Mouse (Mus musculus): ENCODE measurements around the gene Zfp712. TPM values are rescaled to one million over a fixed set of nuclear protein-coding genes. Genes with fewer than 3 reads are reported as not detected.

Gene Zfp712
- total RNA-seq (2021): 1 to 10 TPM; 1.2 to 1.5 TPM

DNA sequence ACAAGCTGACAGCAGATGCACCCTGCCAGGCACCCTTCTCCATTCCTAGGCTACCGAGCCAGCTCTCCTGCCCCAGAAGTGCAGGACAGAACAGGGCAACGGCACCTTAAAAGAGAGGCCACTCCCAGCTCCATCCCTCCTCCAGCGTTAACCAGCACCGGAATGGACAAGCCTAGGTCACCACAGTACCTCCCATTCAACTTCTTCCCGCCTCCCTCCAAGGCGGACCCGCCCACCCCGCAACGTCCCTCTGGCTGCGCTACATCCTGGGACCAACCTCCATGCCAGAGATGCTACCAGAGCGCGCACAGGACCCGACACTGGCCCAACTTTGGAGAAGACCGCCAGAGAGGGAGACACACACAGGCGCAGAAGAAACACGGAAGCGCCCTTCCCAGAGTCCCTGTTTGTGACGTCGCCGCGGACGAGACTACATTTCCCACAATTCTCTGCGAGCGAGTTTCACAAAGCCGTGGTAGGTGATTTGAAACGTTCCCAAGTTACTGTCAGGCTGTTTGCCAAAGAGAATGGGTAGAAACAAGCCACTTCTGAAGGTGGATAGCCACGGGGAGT, at the start of gene Zfp712:
Gene Zfp712 (minus strand): TSS at position 385 of the 573 bp plus-strand sequence.
- DNase-seq (ENCODE audit: low spot score): peak; percentile 82
- intact Hi-C loops (cut with DNase I): loop anchor here (1.0 to 10.0 kb wide), 5 partner anchors 47 to 491 kb away; partner anchors contain the start of genes Gm28044, Gm28557, Zfp748 and Zfp953

DNA sequence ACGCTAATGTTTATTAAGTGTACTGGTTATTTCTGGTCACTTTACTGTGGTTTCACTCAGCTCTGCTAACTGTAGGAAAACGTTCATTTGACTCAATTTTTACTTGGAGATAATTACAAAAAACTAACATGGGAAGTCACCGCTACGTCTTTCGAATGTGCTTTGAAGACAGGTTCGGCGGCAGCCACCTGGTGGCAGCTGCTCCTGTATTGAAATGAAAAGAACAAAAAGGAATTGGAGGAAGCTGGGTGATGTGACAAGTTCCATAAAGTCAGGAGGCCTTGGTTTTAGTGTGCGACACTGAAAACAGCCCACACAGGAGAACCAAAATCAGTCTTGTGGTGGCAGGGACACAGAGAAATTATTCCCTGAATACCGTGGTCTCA, 47.8 kb upstream of the Zfp712 start:
- intact Hi-C loops (cut with DNase I): loop anchor here (1.0 to 10.0 kb wide), 4 partner anchors 19 to 446 kb away; partner anchors contain the start of gene Zfp748
- DNase-seq (ENCODE audit: low spot score): no peak

DNA sequence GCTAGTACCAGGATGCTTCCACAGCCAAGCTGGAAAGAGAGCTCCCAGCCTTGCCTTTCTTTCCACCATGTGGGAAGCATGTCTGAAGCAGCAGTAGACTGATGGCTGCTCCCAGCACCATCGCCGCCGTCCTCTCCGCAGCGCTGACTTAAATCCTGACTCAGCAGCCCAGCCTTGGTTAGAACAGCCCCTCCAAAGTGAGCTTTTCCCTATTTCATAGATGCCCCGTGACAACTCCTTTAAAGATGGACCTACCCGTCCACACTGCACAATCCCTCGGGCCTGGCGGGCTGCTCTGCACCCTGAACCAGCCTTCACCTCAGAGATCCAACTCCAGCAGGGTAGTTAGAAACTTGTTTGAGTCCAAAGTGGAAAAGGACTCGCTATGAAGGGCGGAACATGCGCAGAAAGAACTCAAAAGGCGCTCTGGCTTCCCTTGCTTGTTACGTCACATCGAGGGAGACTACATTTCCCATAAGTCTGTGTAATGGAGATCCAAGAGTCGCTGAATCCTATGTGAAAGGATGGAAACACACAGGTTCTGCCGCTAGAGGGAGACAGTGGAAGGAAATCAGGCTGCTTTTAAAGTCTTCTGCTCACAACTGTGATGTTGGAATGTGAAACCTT, 47.3 kb upstream of the Zfp712 start, which contains the start of gene Gm28557:
Gene Gm28557 (minus strand): TSS at position 411 of the 627 bp plus-strand sequence.
- DNase-seq (ENCODE audit: low spot score): peak; percentile 79
- intact Hi-C loops (cut with DNase I): loop anchor here (1.0 to 10.0 kb wide), 3 partner anchors 48 to 446 kb away; partner anchors contain the start of gene Zfp748

- intact Hi-C loops (cut with DNase I): loop anchor here (1.0 to 10.0 kb wide), 4 partner anchors 25 to 447 kb away; partner anchors contain the start of gene Zfp748
- no peak for DNase-seq (ENCODE audit: low spot score)
These were observed 46.7 kb upstream of the Zfp712 start for GRCm38 (mm10) chr13:67107681-67108080.

- intact Hi-C loops (cut with DNase I): no loop called here
- DNase-seq (ENCODE audit: low spot score): no peak
These were observed 36.9 kb upstream of the Zfp712 start, which contains the start of gene Zfp708 for GRCm38 (mm10) chr13:67097876-67098275. Zfp708 (minus strand) TSS chr13:67097976.

GRCm38 (mm10) chr13:67090154-67090553, 29.2 kb upstream of the Zfp712 start:
- no peak for DNase-seq (ENCODE audit: low spot score)
- intact Hi-C loops (cut with DNase I): no loop called here

DNA sequence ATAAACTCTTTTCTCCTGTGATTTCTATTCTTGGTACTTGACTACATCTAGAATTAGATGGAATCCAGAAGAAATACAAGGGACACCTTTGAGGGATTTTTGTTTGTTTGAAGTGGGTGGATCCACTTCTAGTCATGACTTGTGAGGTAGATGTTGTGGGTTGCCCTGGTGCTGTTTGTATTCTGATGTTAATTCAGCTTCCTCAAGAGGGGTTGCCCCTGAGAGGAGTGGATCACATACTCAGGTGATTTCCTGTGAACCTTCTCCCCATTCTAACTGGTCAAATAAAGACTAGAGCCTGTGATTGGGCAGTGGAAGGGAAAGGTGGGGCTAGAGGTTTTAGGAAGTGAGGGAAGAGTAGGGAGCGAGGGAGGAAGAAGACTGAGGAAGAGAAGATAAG, 21.0 kb upstream of the Zfp712 start:
- intact Hi-C loops (cut with DNase I): loop anchor here (2.0 kb wide), 2 partner anchors 19 to 25 kb away; no protein-coding TSS in a partner anchor

DNA sequence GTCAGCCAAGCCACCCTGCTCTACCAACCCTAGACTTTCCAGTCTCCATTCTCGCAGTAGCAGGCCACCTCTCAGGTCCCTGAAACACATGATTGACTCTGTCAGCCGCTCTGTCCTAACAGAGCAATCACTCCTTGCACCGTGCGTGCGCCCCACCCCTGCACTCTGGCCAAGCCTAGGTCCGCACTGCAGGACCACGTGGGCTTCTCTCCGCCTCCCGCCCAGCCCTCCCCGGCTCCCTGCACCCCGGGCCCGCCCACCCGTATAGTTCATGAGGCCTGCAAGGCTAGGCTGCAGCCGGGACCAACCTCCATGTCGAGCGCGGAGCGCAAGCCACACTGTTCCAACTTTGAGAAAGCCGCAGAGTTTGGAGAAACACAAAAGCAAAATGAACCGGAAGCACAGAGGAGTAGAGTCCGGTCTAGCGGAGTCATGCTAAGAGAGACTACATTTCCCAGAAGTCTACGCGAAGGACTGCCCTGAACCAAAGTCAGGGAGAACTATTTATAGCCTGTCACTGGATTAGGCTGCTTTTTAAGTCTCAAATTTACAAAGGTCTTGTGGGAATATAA, 20.3 kb upstream of the Zfp712 start:
- peak; percentile 70 for DNase-seq (ENCODE audit: low spot score)
- intact Hi-C loops (cut with DNase I): no loop called here

More for the DNA sequence above, 21.0 kb upstream of the Zfp712 start:
- DNase-seq (ENCODE audit: low spot score): no peak

DNA sequence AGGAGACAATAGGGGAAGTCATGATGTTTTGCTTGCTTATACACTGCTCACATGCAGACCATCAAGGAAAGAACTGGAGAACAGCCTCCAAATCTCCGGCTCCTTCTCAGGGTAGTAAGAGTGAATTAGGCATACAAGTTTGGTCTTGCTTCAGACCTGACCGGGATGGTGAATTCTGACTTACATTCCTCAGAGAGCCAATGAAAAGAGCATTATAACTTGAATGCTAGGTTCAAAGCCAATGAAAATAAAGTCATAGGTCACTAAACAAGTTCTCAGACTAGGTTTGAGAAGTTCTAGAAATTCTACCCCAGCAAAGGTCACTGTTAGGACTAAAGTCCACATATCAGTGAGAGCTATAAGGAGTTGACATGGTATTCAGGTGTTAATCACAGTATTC, 16.3 kb upstream of the Zfp712 start:
- DNase-seq (ENCODE audit: low spot score): no peak
- intact Hi-C loops (cut with DNase I): no loop called here

DNA sequence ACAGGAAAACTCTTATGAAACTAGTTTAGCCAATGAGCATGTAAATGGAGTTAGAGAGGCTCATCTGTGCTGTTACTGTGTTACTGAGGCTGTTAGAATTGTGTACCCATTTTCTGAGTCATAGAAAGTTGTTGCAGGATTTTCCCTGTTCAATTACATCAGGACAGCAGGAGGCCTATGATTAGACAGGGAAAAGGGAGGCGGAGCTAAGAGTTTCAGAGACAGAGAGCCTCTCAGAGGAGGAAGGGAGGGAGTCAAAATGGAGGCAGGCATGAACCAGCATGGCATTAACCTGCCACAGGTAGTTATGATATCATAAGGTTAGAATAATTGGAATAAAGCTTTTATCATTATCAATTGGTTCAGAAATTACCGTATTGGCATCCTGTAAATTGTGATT, 11.8 kb upstream of the Zfp712 start:
- intact Hi-C loops (cut with DNase I): no loop called here
- DNase-seq (ENCODE audit: low spot score): no peak

DNA sequence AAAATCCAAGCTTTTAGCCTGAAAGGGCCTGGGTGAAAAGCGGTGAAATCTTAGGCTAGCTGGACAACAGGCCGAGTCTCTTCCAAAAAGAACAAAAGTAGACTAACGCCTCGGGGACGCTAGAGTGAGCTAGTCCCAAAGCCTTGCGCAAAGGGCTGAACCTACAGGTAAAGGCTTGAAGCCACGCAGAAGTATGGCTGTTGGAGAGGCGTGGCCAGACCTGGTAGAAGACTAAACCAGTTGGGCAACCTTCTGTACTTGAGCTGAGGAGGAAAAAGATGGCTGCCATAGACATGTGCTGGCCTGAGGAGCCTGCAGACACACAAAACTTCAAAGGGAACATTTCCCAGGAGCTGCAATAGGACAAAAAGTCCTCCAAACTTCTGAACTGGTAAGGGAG, 4.4 kb upstream of the Zfp712 start:
- DNase-seq (ENCODE audit: low spot score): no peak
- intact Hi-C loops (cut with DNase I): loop anchor here (10.0 kb wide), 1 partner anchor 199 kb away; no protein-coding TSS in a partner anchor

- no peak for DNase-seq (ENCODE audit: low spot score)
These were observed 1.5 kb upstream of the Zfp712 start for GRCm38 (mm10) chr13:67062427-67062826.

GRCm38 (mm10) chr13:67060161-67060785, 697 bp downstream of the Zfp712 start:
- intact Hi-C loops (cut with DNase I): loop anchor here (1.0 to 10.0 kb wide), 5 partner anchors 48 to 492 kb away; partner anchors contain the start of genes Gm28044, Gm28557, Zfp748 and Zfp953
- no peak for DNase-seq (ENCODE audit: low spot score)

More at GRCm38 (mm10) chr13:67062427-67062826, 1.5 kb upstream of the Zfp712 start:
- intact Hi-C loops (cut with DNase I): loop anchor here (2.0 to 10.0 kb wide), 5 partner anchors 20 to 490 kb away; partner anchors contain the start of genes Gm28044, Zfp748 and Zfp953

Other genes starting within 250 kb of the Zfp712 start
- 1 to 10 TPM in 1 of 2 experiments, under 1 TPM in 1; 0.56 to 1.2 TPM for gene Gm10767, start 156.3 kb downstream of the Zfp712 start, total RNA-seq (2021)
- 1 to 10 TPM; 1.2 to 1.9 TPM for gene Zfp708, start 36.8 kb upstream of the Zfp712 start, total RNA-seq (2021)
- gene Gm28557, start 47.4 kb upstream of the Zfp712 start, total RNA-seq (2021): 1 to 10 TPM; 2.0 to 3.3 TPM
- 1 to 10 TPM in 1 of 2 experiments, under 1 TPM in 1; 0.95 to 1.1 TPM for gene Rslcan18, start 55.1 kb upstream of the Zfp712 start, total RNA-seq (2021)
- gene Zfp759, start 60.5 kb upstream of the Zfp712 start, total RNA-seq (2021): 1 to 10 TPM; 4.4 to 5.8 TPM
- gene Rsl1, start 112.0 kb upstream of the Zfp712 start, total RNA-seq (2021): 1 to 10 TPM; 2.9 to 3.8 TPM
- under 1 TPM; 0.84 to 0.96 TPM for gene Zfp455, start 133.3 kb upstream of the Zfp712 start, total RNA-seq (2021)
- gene Zfp458, start 217.3 kb upstream of the Zfp712 start, total RNA-seq (2021): 1 to 10 TPM; 1.3 to 3.0 TPM
- gene Zfp457, start 245.3 kb upstream of the Zfp712 start, total RNA-seq (2021): 1 to 10 TPM; 3.6 to 3.7 TPM

Measured in heart, postnatal 25 days (tissue).